Mouse (Mus musculus): ENCODE measurements around the gene Mab21l3. TPM values are rescaled to one million over a fixed set of nuclear protein-coding genes. Genes with fewer than 3 reads are reported as not detected.

Mab21l3 gene
- polyA plus RNA-seq, 1 experiment from 2014 or later = 0.34 TPM

- H3K4me1 ChIP-seq (ENCODE audit: control insufficient read depth, insufficient read depth, low read length) = peaks cover 3% of the 10 kb centered on the region; the same call in 1 of the 2 replicates
- DNase-seq (ENCODE audit: low spot score, missing footprints) (no peak), ATAC-seq (ENCODE audit: low FRiP score) (no peak)
- no peaks in the 10 kb centered on the region for H3K9me3 ChIP-seq (ENCODE audit: control insufficient read depth, low read length)
- no peak overlapping the region for H3K27ac ChIP-seq (ENCODE audit: low read depth, low read length)
- H3K27me3 ChIP-seq (ENCODE audit: control insufficient read depth, insufficient read depth, low read length) = no peaks in the 10 kb centered on the region
- H3K4me2 ChIP-seq = no peak overlapping the region
- no peak overlapping the region for H3K4me3 ChIP-seq (ENCODE audit: low read depth, low read length)
- H3K36me3 ChIP-seq (ENCODE audit: control insufficient read depth, insufficient read depth, low read length) = no peaks in the 10 kb centered on the region
- 22% methylated on average over 5 of the region's 5 CpGs for WGBS
- H3K9ac ChIP-seq (ENCODE audit: low read length) = no peak overlapping the region
These were observed 29.4 kb upstream of the Mab21l3 start for GRCm38 (mm10) chr3:101878136-101878535.

GRCm38 (mm10) chr3:101876459-101877285, 27.9 kb upstream of the Mab21l3 start:
- H3K9ac ChIP-seq (ENCODE audit: low read length) = no peak overlapping the region

GRCm38 (mm10) chr3:101875258-101875920, 26.6 kb upstream of the Mab21l3 start:
- Histone ChIP-seq H3K4me1 (ENCODE audit: control insufficient read depth, insufficient read depth, low read length) (peaks cover 3% of the 10 kb centered on the region; the same call in 1 of the 2 replicates), H3K4me2 (no peak overlapping the region), H3K9me3 (ENCODE audit: control insufficient read depth, low read length) (no peaks in the 10 kb centered on the region), H3K4me3 (ENCODE audit: low read depth, low read length) (no peak overlapping the region), H3K36me3 (ENCODE audit: control insufficient read depth, insufficient read depth, low read length) (no peaks in the 10 kb centered on the region), H3K9ac (ENCODE audit: low read length) (no peak overlapping the region), H3K27me3 (ENCODE audit: control insufficient read depth, insufficient read depth, low read length) (no peaks in the 10 kb centered on the region), H3K27ac (ENCODE audit: low read depth, low read length) (no peak overlapping the region)
- WGBS = 66% methylated on average over 10 of the region's 10 CpGs
- ATAC-seq (ENCODE audit: low FRiP score) (no peak), DNase-seq (ENCODE audit: low spot score, missing footprints) (no peak)

More at GRCm38 (mm10) chr3:101876459-101877285, 27.9 kb upstream of the Mab21l3 start:
- Histone ChIP-seq H3K27me3 (ENCODE audit: control insufficient read depth, insufficient read depth, low read length) (no peaks in the 10 kb centered on the region), H3K9me3 (ENCODE audit: control insufficient read depth, low read length) (no peaks in the 10 kb centered on the region), H3K4me1 (ENCODE audit: control insufficient read depth, insufficient read depth, low read length) (peaks cover 3% of the 10 kb centered on the region; the same call in 1 of the 2 replicates), H3K36me3 (ENCODE audit: control insufficient read depth, insufficient read depth, low read length) (no peaks in the 10 kb centered on the region), H3K4me2 (no peak overlapping the region), H3K27ac (ENCODE audit: low read depth, low read length) (no peak overlapping the region), H3K4me3 (ENCODE audit: low read depth, low read length) (no peak overlapping the region)
- WGBS = 80% methylated on average over 7 of the region's 7 CpGs
- ATAC-seq (ENCODE audit: low FRiP score) (no peak), DNase-seq (ENCODE audit: low spot score, missing footprints) (no peak)

GRCm38 (mm10) chr3:101873061-101873675, 24.4 kb upstream of the Mab21l3 start:
- H3K4me1 ChIP-seq (ENCODE audit: control insufficient read depth, insufficient read depth, low read length) = peaks cover 3% of the 10 kb centered on the region; the same call in 1 of the 2 replicates
- H3K36me3 ChIP-seq (ENCODE audit: control insufficient read depth, insufficient read depth, low read length) = no peaks in the 10 kb centered on the region
- H3K4me3 ChIP-seq (ENCODE audit: low read depth, low read length) = no peak overlapping the region
- no peak overlapping the region for H3K27ac ChIP-seq (ENCODE audit: low read depth, low read length)
- H3K4me2 ChIP-seq = no peak overlapping the region
- H3K27me3 ChIP-seq (ENCODE audit: control insufficient read depth, insufficient read depth, low read length) = no peaks in the 10 kb centered on the region
- no peak overlapping the region for H3K9ac ChIP-seq (ENCODE audit: low read length)
- ATAC-seq (ENCODE audit: low FRiP score) = no peak
- no peaks in the 10 kb centered on the region for H3K9me3 ChIP-seq (ENCODE audit: control insufficient read depth, low read length)
- DNase-seq (ENCODE audit: low spot score, missing footprints) = no peak
- 83% methylated on average over 7 of the region's 7 CpGs for WGBS

GRCm38 (mm10) chr3:101871951-101872350, 23.2 kb upstream of the Mab21l3 start:
- DNase-seq (ENCODE audit: low spot score, missing footprints) = peak; percentile 23
- no peaks in the 10 kb centered on the region for H3K27me3 ChIP-seq (ENCODE audit: control insufficient read depth, insufficient read depth, low read length)
- 85% methylated on average over 9 of the region's 9 CpGs for WGBS

GRCm38 (mm10) chr3:101867001-101867421, 18.3 kb upstream of the Mab21l3 start:
- 80% methylated on average over 4 of the region's 4 CpGs for WGBS
- Histone ChIP-seq H3K27me3 (ENCODE audit: control insufficient read depth, insufficient read depth, low read length) (no peaks in the 10 kb centered on the region), H3K27ac (ENCODE audit: low read depth, low read length) (no peak overlapping the region), H3K36me3 (ENCODE audit: control insufficient read depth, insufficient read depth, low read length) (no peaks in the 10 kb centered on the region), H3K4me2 (no peak overlapping the region), H3K9ac (ENCODE audit: low read length) (no peak overlapping the region), H3K9me3 (ENCODE audit: control insufficient read depth, low read length) (no peaks in the 10 kb centered on the region), H3K4me3 (ENCODE audit: low read depth, low read length) (no peak overlapping the region), H3K4me1 (ENCODE audit: control insufficient read depth, insufficient read depth, low read length) (no peaks in the 10 kb centered on the region)
- peak; percentile 69 for DNase-seq (ENCODE audit: low spot score, missing footprints)
- no peak for ATAC-seq (ENCODE audit: low FRiP score)

More at GRCm38 (mm10) chr3:101871951-101872350, 23.2 kb upstream of the Mab21l3 start:
- no peak overlapping the region for H3K9ac ChIP-seq (ENCODE audit: low read length)
- no peak overlapping the region for H3K4me2 ChIP-seq
- no peaks in the 10 kb centered on the region for H3K9me3 ChIP-seq (ENCODE audit: control insufficient read depth, low read length)
- no peaks in the 10 kb centered on the region for H3K36me3 ChIP-seq (ENCODE audit: control insufficient read depth, insufficient read depth, low read length)
- H3K4me3 ChIP-seq (ENCODE audit: low read depth, low read length) = no peak overlapping the region
- H3K4me1 ChIP-seq (ENCODE audit: control insufficient read depth, insufficient read depth, low read length) = peaks cover 3% of the 10 kb centered on the region; the same call in 1 of the 2 replicates
- no peak for ATAC-seq (ENCODE audit: low FRiP score)
- no peak overlapping the region for H3K27ac ChIP-seq (ENCODE audit: low read depth, low read length)

GRCm38 (mm10) chr3:101861856-101862255, 13.1 kb upstream of the Mab21l3 start:
- Histone ChIP-seq H3K27me3 (ENCODE audit: control insufficient read depth, insufficient read depth, low read length) (no peaks in the 10 kb centered on the region), H3K4me3 (ENCODE audit: low read depth, low read length) (no peak overlapping the region), H3K4me2 (no peak overlapping the region), H3K4me1 (ENCODE audit: control insufficient read depth, insufficient read depth, low read length) (no peaks in the 10 kb centered on the region), H3K9me3 (ENCODE audit: control insufficient read depth, low read length) (no peaks in the 10 kb centered on the region), H3K9ac (ENCODE audit: low read length) (no peak overlapping the region), H3K27ac (ENCODE audit: low read depth, low read length) (no peak overlapping the region), H3K36me3 (ENCODE audit: control insufficient read depth, insufficient read depth, low read length) (no peaks in the 10 kb centered on the region)
- DNase-seq (ENCODE audit: low spot score, missing footprints) (no peak), ATAC-seq (ENCODE audit: low FRiP score) (no peak)
- 87% methylated on average over 3 of the region's 3 CpGs for WGBS

GRCm38 (mm10) chr3:101860151-101860550, 11.4 kb upstream of the Mab21l3 start:
- no peak overlapping the region for H3K4me3 ChIP-seq (ENCODE audit: low read depth, low read length)
- no peaks in the 10 kb centered on the region for H3K4me1 ChIP-seq (ENCODE audit: control insufficient read depth, insufficient read depth, low read length)
- no peaks in the 10 kb centered on the region for H3K27me3 ChIP-seq (ENCODE audit: control insufficient read depth, insufficient read depth, low read length)
- no peaks in the 10 kb centered on the region for H3K9me3 ChIP-seq (ENCODE audit: control insufficient read depth, low read length)
- no peak for ATAC-seq (ENCODE audit: low FRiP score)
- WGBS = 83% methylated on average over 7 of the region's 7 CpGs
- DNase-seq (ENCODE audit: low spot score, missing footprints) = no peak
- no peak overlapping the region for H3K9ac ChIP-seq (ENCODE audit: low read length)
- H3K4me2 ChIP-seq = no peak overlapping the region
- no peaks in the 10 kb centered on the region for H3K36me3 ChIP-seq (ENCODE audit: control insufficient read depth, insufficient read depth, low read length)
- no peak overlapping the region for H3K27ac ChIP-seq (ENCODE audit: low read depth, low read length)

GRCm38 (mm10) chr3:101859740-101860139, 11.0 kb upstream of the Mab21l3 start:
- Histone ChIP-seq H3K36me3 (ENCODE audit: control insufficient read depth, insufficient read depth, low read length) (no peaks in the 10 kb centered on the region), H3K4me1 (ENCODE audit: control insufficient read depth, insufficient read depth, low read length) (no peaks in the 10 kb centered on the region), H3K4me2 (no peak overlapping the region), H3K9me3 (ENCODE audit: control insufficient read depth, low read length) (no peaks in the 10 kb centered on the region), H3K9ac (ENCODE audit: low read length) (no peak overlapping the region), H3K27me3 (ENCODE audit: control insufficient read depth, insufficient read depth, low read length) (no peaks in the 10 kb centered on the region), H3K4me3 (ENCODE audit: low read depth, low read length) (no peak overlapping the region), H3K27ac (ENCODE audit: low read depth, low read length) (no peak overlapping the region)
- no peak for ATAC-seq (ENCODE audit: low FRiP score)
- no peak for DNase-seq (ENCODE audit: low spot score, missing footprints)
- 67% methylated on average over 7 of the region's 7 CpGs for WGBS

Data from midbrain, embryonic 11.5 days (tissue).